Mouse (Mus musculus): ENCODE data around the gene Thbd. TPM values are rescaled to one million over a fixed set of nuclear protein-coding genes. Genes with fewer than 3 reads are reported as not detected.

Gene Thbd
- total and polyA plus RNA-seq, 3 experiments, result not detected

DNA sequence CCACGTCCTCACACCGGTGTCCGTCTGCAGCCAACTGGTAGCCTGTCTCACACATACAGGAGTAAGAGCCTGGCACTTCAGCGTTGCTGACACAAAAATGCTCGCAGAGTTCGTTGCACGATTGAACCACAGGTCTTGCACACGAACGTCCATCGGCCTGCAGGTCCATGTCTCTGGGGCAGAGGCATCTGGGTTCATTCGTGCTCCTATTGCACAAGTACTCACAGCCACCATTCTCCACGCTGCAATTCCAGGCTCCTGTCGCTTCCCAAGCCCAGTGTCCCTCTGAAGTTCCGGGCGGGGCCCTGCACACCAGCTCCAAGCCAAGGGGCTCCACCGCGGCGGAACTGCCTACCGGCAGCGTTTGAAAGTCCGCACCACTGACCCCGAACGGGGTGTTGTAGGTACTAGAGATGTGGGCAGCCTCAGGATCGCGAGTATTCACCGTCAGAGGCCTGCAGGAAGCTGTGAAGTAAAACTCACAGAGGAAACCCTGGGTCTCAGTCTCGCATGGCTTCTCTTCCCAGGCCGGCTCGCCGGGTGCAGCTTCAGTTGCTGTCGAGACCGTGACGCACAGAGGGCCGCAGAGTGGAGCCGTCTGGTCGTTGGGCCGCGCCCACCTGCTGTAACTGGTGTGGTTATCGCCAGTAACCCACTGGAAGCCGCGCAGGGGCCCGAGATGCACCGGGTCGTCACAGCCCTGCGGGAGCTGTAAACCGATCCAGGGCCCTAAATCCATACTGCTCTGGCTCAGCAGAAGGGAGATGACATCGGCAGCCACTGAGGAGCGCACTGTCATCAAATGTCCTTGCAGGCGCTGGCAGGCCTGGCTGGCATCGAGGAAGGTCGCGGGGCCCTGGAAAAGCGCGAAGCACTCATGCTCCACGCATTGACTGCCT, 768 bp downstream of the Thbd start:
- no peak overlapping the region for H3K27ac ChIP-seq (ENCODE audit: control insufficient read depth, low read depth, low read length)
- no peaks in the 10 kb centered on the region for H3K36me3 ChIP-seq (ENCODE audit: control insufficient read depth in 1 of 2, insufficient read depth in 2 of 2, low read length in 2 of 2)
- no peak overlapping the region for H3K9ac ChIP-seq (ENCODE audit: control insufficient read depth, low read depth, low read length, poor library complexity, severe bottlenecking)
- no peaks in the 10 kb centered on the region for H3K79me2 ChIP-seq (ENCODE audit: control insufficient read depth, insufficient read depth, low read length, poor library complexity)
- no peak for DNase-seq (ENCODE audit: low read depth, low spot score)
- no peaks in the 10 kb centered on the region for H3K27me3 ChIP-seq (ENCODE audit: control insufficient read depth in 1 of 2, insufficient read depth in 2 of 2, low read length in 2 of 2)
- H3K9me3 ChIP-seq (replicated peaks; ENCODE audit: insufficient read depth, low read length), result no peaks in the 10 kb centered on the region
- no peaks in the 10 kb centered on the region for H3K4me1 ChIP-seq (ENCODE audit: control insufficient read depth in 1 of 2, insufficient read depth in 2 of 2, low read length in 2 of 2)
- H3K4me3 ChIP-seq (ENCODE audit: control insufficient read depth in 1 of 2, insufficient read depth in 1 of 2, low read depth in 2 of 2, low read length in 2 of 2), result no peak overlapping the region
- TF ChIP-seq ETS1 (IDR thresholded peaks at IDR 0.05; ENCODE audit: low read depth, low read length) (no peak), POLR2AphosphoS5 (IDR thresholded peaks at IDR 0.05; ENCODE audit: borderline replicate concordance, low read depth, low read length) (no peak), NRF1 (IDR thresholded peaks at IDR 0.05; ENCODE audit: insufficient read depth, low read depth, low read length, poor library complexity, severe bottlenecking) (no peak), ZC3H11A (IDR thresholded peaks at IDR 0.05; ENCODE audit: low read depth, low read length) (no peak), HCFC1 (IDR thresholded peaks at IDR 0.05; ENCODE audit: low read depth, low read length) (no peak), RAD21 (IDR thresholded peaks at IDR 0.05; ENCODE audit: low read depth, low read length) (no peak), CHD2 (IDR thresholded peaks at IDR 0.05; ENCODE audit: low read length) (no peak), ZKSCAN1 (IDR thresholded peaks at IDR 0.05; ENCODE audit: low read depth, low read length) (no peak), CHD1 (IDR thresholded peaks at IDR 0.05; ENCODE audit: low read depth, low read length) (no peak), MAX (IDR thresholded peaks at IDR 0.05; ENCODE audit: low read length) (no peak), SIN3A (IDR thresholded peaks at IDR 0.05; ENCODE audit: low read length) (no peak), CTCF (IDR thresholded peaks at IDR 0.05 in 2 of 3, conservative IDR thresholded peaks at IDR 0.05 in 1 of 3; ENCODE audit: control insufficient read depth in 1 of 3, insufficient read depth in 1 of 3, low read depth in 2 of 3, low read length in 3 of 3, poor library complexity in 1 of 3, severe bottlenecking in 1 of 3) (no peak), MYB (IDR thresholded peaks at IDR 0.05; ENCODE audit: low read depth, low read length) (no peak), GATA1 (IDR thresholded peaks at IDR 0.05; ENCODE audit: low read depth, low read length) (no peak), MEF2A (IDR thresholded peaks at IDR 0.05; ENCODE audit: extremely low read depth, insufficient replicate concordance, low read depth, low read length, poor library complexity, severe bottlenecking) (no peak)

DNA sequence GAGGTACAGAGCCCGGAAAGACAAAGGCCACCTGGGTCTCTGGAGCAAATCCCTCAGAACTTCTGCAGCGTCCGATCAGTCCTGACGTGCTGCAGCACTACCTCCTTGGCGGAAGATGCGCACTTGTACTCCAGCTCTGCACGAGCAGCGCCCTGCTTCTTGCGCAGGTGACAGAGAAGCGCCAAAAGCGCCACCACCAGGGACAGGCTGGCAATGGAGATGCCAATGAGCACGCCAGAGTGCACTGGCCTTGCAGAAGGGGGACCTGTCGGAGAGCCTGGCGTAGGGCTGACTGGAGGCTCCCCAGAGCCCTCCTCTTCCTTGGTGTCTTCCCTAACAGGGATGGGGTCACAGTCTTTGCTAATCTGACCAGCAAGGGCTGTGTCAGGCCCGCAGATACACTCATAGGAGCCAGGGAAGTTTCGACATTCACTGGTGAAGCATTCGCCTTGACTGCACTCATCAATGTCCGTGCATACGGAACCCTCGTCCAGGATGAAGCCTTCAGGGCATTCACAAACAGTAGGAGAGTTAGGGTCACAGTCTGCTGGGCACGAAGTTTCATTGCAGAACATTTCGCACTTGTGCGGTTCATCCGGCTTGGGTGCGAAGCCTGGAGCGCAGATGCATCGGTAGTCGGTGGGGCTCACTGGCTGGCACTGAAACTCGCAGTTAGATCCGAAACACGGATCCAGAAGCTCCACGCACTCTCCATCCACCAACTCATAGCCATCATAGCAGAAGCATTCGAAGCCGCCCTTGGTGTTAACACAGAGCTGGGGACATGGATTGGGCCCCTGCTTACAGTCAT, 1.6 kb downstream of the Thbd start:
- Histone ChIP-seq H3K4me1 (ENCODE audit: control insufficient read depth in 1 of 2, insufficient read depth in 2 of 2, low read length in 2 of 2) (no peaks in the 10 kb centered on the region), H3K4me3 (ENCODE audit: control insufficient read depth in 1 of 2, insufficient read depth in 1 of 2, low read depth in 2 of 2, low read length in 2 of 2) (no peak overlapping the region), H3K36me3 (ENCODE audit: control insufficient read depth in 1 of 2, insufficient read depth in 2 of 2, low read length in 2 of 2) (no peaks in the 10 kb centered on the region), H3K79me2 (ENCODE audit: control insufficient read depth, insufficient read depth, low read length, poor library complexity) (no peaks in the 10 kb centered on the region), H3K27me3 (ENCODE audit: control insufficient read depth in 1 of 2, insufficient read depth in 2 of 2, low read length in 2 of 2) (no peaks in the 10 kb centered on the region), H3K27ac (ENCODE audit: control insufficient read depth, low read depth, low read length) (no peak overlapping the region), H3K9me3 (replicated peaks; ENCODE audit: insufficient read depth, low read length) (no peaks in the 10 kb centered on the region), H3K9ac (ENCODE audit: control insufficient read depth, low read depth, low read length, poor library complexity, severe bottlenecking) (no peak overlapping the region)
- TF ChIP-seq POLR2AphosphoS5 (IDR thresholded peaks at IDR 0.05; ENCODE audit: borderline replicate concordance, low read depth, low read length), result no peak
- TF ChIP-seq CHD1 (IDR thresholded peaks at IDR 0.05; ENCODE audit: low read depth, low read length), result no peak
- TF ChIP-seq MYB (IDR thresholded peaks at IDR 0.05; ENCODE audit: low read depth, low read length), result no peak
- no peak for TF ChIP-seq CTCF (IDR thresholded peaks at IDR 0.05 in 2 of 3, conservative IDR thresholded peaks at IDR 0.05 in 1 of 3; ENCODE audit: control insufficient read depth in 1 of 3, insufficient read depth in 1 of 3, low read depth in 2 of 3, low read length in 3 of 3, poor library complexity in 1 of 3, severe bottlenecking in 1 of 3)
- no peak for TF ChIP-seq ZMIZ1 (IDR thresholded peaks at IDR 0.05; ENCODE audit: low read depth, low read length)
- no peak for DNase-seq (ENCODE audit: low read depth, low spot score)

Measured in MEL (cell line).